Mouse (Mus musculus) neural tube, embryonic 11.5 days (tissue): ENCODE results near the gene Csn3. TPM values are rescaled to one million over a fixed set of nuclear protein-coding genes. Genes with fewer than 3 reads are reported as not detected.
A peak's percentile ranks its signal among the peaks of the same experiment; 100 is the strongest.

Experiments
- ATAC-seq: fragments of 200-750 bp; cut with Nextera tagmentation; 2 replicates; pipeline ENCODE4 v1.8.0; 2017; ENCODE audit warnings: moderate number of reproducible peaks, mild to moderate bottlenecking, moderate TSS enrichment, moderate library complexity; ENCODE audit not compliant: insufficient read depth, low FRiP score, low TSS enrichment
- DNase-seq: peaks from one replicate; pipeline ENCODE4 v3.0.0-alpha.2; 2015; ENCODE audit warnings: low spot score
- H3K27ac ChIP-seq: fragments of 300-500 bp; sonication (generic); 2 replicates; pipeline ENCODE4 v1.5.1; 2014; ENCODE audit warnings: low read depth, mild to moderate bottlenecking, low read length
- H3K27me3 ChIP-seq: fragments of 300-500 bp; sonication (generic); 2 replicates; pipeline ENCODE4 v1.6.1; 2014; ENCODE audit warnings: mild to moderate bottlenecking, low read length, mixed read lengths; ENCODE audit not compliant: control insufficient read depth, insufficient read depth
- H3K36me3 ChIP-seq: fragments of 300-500 bp; sonication (generic); 2 replicates; pipeline ENCODE4 v1.6.1; 2014; ENCODE audit warnings: mild to moderate bottlenecking, low read length, moderate library complexity, mixed read lengths; ENCODE audit not compliant: control insufficient read depth, insufficient read depth
- H3K4me1 ChIP-seq: fragments of 300-500 bp; sonication (generic); 2 replicates; pipeline ENCODE4 v1.6.1; 2014; ENCODE audit warnings: low read length, mixed read lengths; ENCODE audit not compliant: control insufficient read depth, insufficient read depth
- H3K4me2 ChIP-seq: fragments of 300-500 bp; sonication (generic); 2 replicates; pipeline ENCODE4 v1.6.1; 2014; ENCODE audit warnings: low read depth, mild to moderate bottlenecking, moderate library complexity
- H3K4me3 ChIP-seq: fragments of 300-500 bp; sonication (generic); 2 replicates; pipeline ENCODE4 v1.5.1; 2014; ENCODE audit warnings: low read depth, low read length
- H3K9ac ChIP-seq: fragments of 300-500 bp; sonication (generic); 2 replicates; pipeline ENCODE4 v1.6.1; 2014; ENCODE audit warnings: mild to moderate bottlenecking, low read length
- H3K9me3 ChIP-seq: fragments of 300-500 bp; sonication (generic); 2 replicates; pipeline ENCODE4 v1.6.1; 2016; ENCODE audit warnings: low read length; ENCODE audit not compliant: control insufficient read depth
- WGBS: fragments of 180-500 bp; shearing (Covaris S2); extraction: QIAGEN DNeasy Blood & Tissue Kit; methylation state at CpG from one replicate; pipeline ENCODE4 v1.1.7; 2014; 5-methylcytosine and 5-hydroxymethylcytosine counted together
- polyA plus RNA-seq: library from polyadenylated mRNA; unstranded; fragments of >200 nt; fragmentation: Nextera tagmentation; extraction: Ambion mirVana; gene quantifications from 2 replicates; pipeline ENCODE4 v1.2.1, GENCODE M21; 2014

Gene Csn3
- 1.0 TPM in 1 of 2 replicates, not detected in the other for polyA plus RNA-seq

DNA sequence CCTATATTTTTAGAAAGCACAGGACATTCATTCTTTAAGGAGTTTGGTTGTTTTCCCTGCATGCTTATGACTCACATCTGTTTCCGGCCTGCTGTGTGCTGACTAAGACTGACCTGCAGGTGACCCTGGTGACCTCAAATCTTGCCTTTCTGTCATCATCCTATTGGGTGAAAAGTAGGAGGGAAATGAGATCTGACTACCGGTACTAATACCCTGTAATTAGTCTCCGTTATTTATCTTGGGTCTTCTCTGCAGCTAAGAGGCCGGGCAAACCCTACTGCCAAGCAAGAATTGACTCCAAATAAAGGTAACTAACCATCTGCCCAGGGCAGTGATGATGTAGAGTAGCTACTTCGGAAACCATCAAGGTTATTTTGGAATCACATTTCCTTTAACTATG, at the start of gene Csn3:
TSS of gene Csn3 (plus strand) at position 208 of the 400 bp plus-strand sequence.
- no peak within 1 kb of the TSS for H3K4me2 ChIP-seq
- H3K9me3 ChIP-seq: no peaks in the 10 kb centered on the region
- no peaks in the 10 kb centered on the region for H3K27me3 ChIP-seq
- H3K4me1 ChIP-seq: no peaks in the 10 kb centered on the region
- H3K9ac ChIP-seq: no peak within 1 kb of the TSS
- no peak within 1 kb of the TSS for H3K27ac ChIP-seq
- DNase-seq (peak; percentile 12), ATAC-seq (no peak)
- 26% methylated on average over 5 of the region's 5 CpGs for WGBS
- no peaks in the 10 kb centered on the region for H3K36me3 ChIP-seq
- no peak within 1 kb of the TSS for H3K4me3 ChIP-seq

GRCm38 (mm10) chr5:87884729-87885128, 40.6 kb upstream of the Csn3 start, which contains the start of gene Odam:
Gene Odam (plus strand): TSS chr5:87885029.
- Histone ChIP-seq H3K4me2 (no peak within 1 kb of the TSS), H3K27me3 (no peaks in the 10 kb centered on the region), H3K36me3 (no peaks in the 10 kb centered on the region), H3K4me1 (no peaks in the 10 kb centered on the region), H3K9me3 (no peaks in the 10 kb centered on the region), H3K9ac (no peak within 1 kb of the TSS), H3K4me3 (no peak within 1 kb of the TSS), H3K27ac (no peak within 1 kb of the TSS)
- DNase-seq: no peak
- WGBS: 91% methylated on average over 1 of the region's 1 CpGs
- ATAC-seq: no peak

- Histone ChIP-seq H3K9ac (no peak overlapping the region), H3K36me3 (no peaks in the 10 kb centered on the region), H3K27ac (no peak overlapping the region), H3K9me3 (no peaks in the 10 kb centered on the region), H3K4me1 (no peaks in the 10 kb centered on the region), H3K27me3 (no peaks in the 10 kb centered on the region), H3K4me2 (no peak overlapping the region), H3K4me3 (no peak overlapping the region)
- DNase-seq (no peak), ATAC-seq (no peak)
- 60% methylated on average over 1 of the region's 1 CpGs for WGBS
Observed at GRCm38 (mm10) chr5:87931603-87932002, 6.2 kb downstream of the Csn3 start.

- ATAC-seq: no peak
- Histone ChIP-seq H3K36me3 (no peaks in the 10 kb centered on the region), H3K27ac (no peak overlapping the region), H3K4me3 (no peak overlapping the region), H3K27me3 (no peaks in the 10 kb centered on the region), H3K4me2 (no peak overlapping the region), H3K9me3 (no peaks in the 10 kb centered on the region), H3K9ac (no peak overlapping the region), H3K4me1 (no peaks in the 10 kb centered on the region)
- DNase-seq: no peak
- WGBS: 53% methylated on average over 3 of the region's 3 CpGs
Observed at GRCm38 (mm10) chr5:87940752-87941151, 15.4 kb downstream of the Csn3 start.

DNA sequence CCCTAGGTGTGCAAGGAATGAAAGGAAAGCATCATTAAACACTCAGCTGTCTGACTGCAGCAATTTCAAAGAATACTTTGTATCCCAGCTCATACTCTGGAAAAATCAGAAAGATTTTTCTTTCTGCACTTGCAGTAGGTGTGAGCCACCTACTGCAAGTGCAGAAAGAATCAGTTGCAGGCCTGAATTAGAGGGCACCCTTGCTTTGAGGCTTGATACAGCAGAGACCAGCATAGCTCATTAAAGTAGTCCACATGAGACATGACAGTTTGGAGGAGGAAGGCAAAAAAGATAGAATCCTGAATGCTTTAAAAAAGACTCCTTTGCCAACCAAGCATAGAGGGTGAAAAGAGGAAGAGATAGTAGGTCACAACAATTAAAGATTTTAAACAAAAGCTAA, 17.1 kb downstream of the Csn3 start:
- Histone ChIP-seq H3K4me2 (no peak overlapping the region), H3K9me3 (no peaks in the 10 kb centered on the region), H3K27ac (no peak overlapping the region), H3K4me1 (no peaks in the 10 kb centered on the region), H3K9ac (no peak overlapping the region), H3K27me3 (no peaks in the 10 kb centered on the region), H3K36me3 (no peaks in the 10 kb centered on the region), H3K4me3 (no peak overlapping the region)
- ATAC-seq (no peak), DNase-seq (no peak)

DNA sequence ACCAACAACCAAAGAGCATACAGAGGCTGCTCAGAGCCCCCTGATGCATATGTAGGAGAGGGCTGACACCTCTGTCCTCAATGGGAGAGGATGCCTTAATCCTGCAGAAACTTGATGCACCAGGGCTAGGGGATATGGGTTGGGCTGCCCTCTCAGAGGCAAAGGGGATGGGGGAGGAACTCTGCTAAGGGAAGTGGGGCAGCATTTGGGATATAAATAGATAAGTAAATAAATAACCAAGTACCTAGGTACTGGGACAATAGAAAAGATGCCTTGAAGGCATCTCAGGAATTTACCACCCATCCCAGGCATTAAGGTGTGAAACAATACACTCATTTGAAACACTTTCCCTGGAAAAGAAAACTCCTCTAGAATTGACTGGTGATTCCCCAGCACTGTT, 26.5 kb downstream of the Csn3 start:
- H3K27me3 ChIP-seq: no peaks in the 10 kb centered on the region
- no peak overlapping the region for H3K9ac ChIP-seq
- H3K4me1 ChIP-seq: no peaks in the 10 kb centered on the region
- no peak for DNase-seq
- H3K27ac ChIP-seq: no peak overlapping the region
- no peaks in the 10 kb centered on the region for H3K36me3 ChIP-seq
- no peak overlapping the region for H3K4me3 ChIP-seq
- H3K4me2 ChIP-seq: no peak overlapping the region
- ATAC-seq: no peak
- no peaks in the 10 kb centered on the region for H3K9me3 ChIP-seq

- 71% methylated on average over 2 of the region's 2 CpGs for WGBS
- Histone ChIP-seq H3K4me3 (no peak within 1 kb of the TSS), H3K9ac (no peak within 1 kb of the TSS), H3K9me3 (no peaks in the 10 kb centered on the region), H3K4me1 (no peaks in the 10 kb centered on the region), H3K27ac (no peak within 1 kb of the TSS), H3K4me2 (no peak within 1 kb of the TSS), H3K27me3 (no peaks in the 10 kb centered on the region), H3K36me3 (no peaks in the 10 kb centered on the region)
- ATAC-seq: no peak
- no peak for DNase-seq
Observed at GRCm38 (mm10) chr5:87969201-87969600, 43.8 kb downstream of the Csn3 start, which contains the start of the genes 2310003L06Rik and Gm28434. Gene 2310003L06Rik (plus strand): TSS chr5:87969459. Gene Gm28434 (plus strand): TSS chr5:87969517.

DNA sequence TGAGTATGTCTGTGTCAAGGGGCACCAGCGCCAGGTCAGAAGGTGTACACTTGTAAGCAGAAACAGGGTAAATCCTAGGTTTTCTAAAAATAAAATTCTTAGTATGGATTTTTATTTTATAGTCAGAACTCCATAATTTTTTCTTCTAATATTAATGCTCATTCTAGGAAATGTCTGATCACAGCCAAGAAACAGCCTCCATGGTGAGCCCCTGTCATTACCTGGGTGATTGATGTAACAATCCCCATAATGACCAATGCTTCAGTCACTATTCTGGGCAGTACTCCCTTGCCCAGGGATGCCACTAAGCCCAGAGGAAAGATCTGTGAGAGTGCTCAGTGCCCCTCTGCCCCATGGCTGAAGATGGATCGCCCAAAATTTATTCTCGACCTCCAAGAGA, 53.8 kb downstream of the Csn3 start, which contains the start of gene Cabs1:
TSS of gene Cabs1 (plus strand) at position 301 of the 400 bp plus-strand sequence.
- Histone ChIP-seq H3K4me3 (no peak within 1 kb of the TSS), H3K36me3 (no peaks in the 10 kb centered on the region), H3K9ac (no peak within 1 kb of the TSS), H3K27me3 (no peaks in the 10 kb centered on the region), H3K9me3 (no peaks in the 10 kb centered on the region), H3K27ac (no peak within 1 kb of the TSS), H3K4me2 (no peak within 1 kb of the TSS), H3K4me1 (no peaks in the 10 kb centered on the region)
- 88% methylated on average over 3 of the region's 3 CpGs for WGBS
- DNase-seq (no peak), ATAC-seq (no peak)
